Mouse (Mus musculus): Measurements from ENCODE around the gene Chuk. TPM values are rescaled to one million over a fixed set of nuclear protein-coding genes. Genes with fewer than 3 reads are reported as not detected.

The Chuk gene
- total and polyA plus RNA-seq, 2 experiments from 2014 or later = 32.7 to 38.3 TPM

- no peak overlapping the region for H3K4me3 ChIP-seq (ENCODE audit: low read length)
- no peaks in the 10 kb centered on the region for H3K9me3 ChIP-seq (ENCODE audit: low read length)
- peaks cover 6% of the 10 kb centered on the region; the same call in 1 of the 2 replicates for H3K4me1 ChIP-seq (ENCODE audit: insufficient read depth, low read length)
- H3K27ac ChIP-seq = no peak overlapping the region
- 87% methylated on average over 9 of the region's 9 CpGs for WGBS
- no peak overlapping the region for H3K9ac ChIP-seq (replicated peaks; ENCODE audit: low read length)
- no peak for TF ChIP-seq CTCF (IDR thresholded peaks at IDR 0.05; ENCODE audit: low read depth)
- no peak for ATAC-seq
- H3K36me3 ChIP-seq (ENCODE audit: insufficient read depth, low read length) = 0 out of 2 replicates have a peak, but pooled peaks cover 7% of the 10 kb centered on the region
- no peak overlapping the region; the same call in 1 of the 2 replicates for H3K4me2 ChIP-seq (ENCODE audit: low read depth, low read length)
- no peaks in the 10 kb centered on the region for H3K27me3 ChIP-seq (ENCODE audit: insufficient read depth, low read length)
- no peak for DNase-seq (ENCODE audit: low spot score)
Measured at GRCm38 (mm10) chr19:44067323-44068049, 39.8 kb downstream of the Chuk start.

GRCm38 (mm10) chr19:44064734-44065133 lies 42.5 kb downstream of the Chuk start:
- Histone ChIP-seq H3K9me3 (ENCODE audit: low read length) (no peaks in the 10 kb centered on the region), H3K36me3 (ENCODE audit: insufficient read depth, low read length) (peaks cover 12% of the 10 kb centered on the region), H3K4me1 (ENCODE audit: insufficient read depth, low read length) (peaks cover 6% of the 10 kb centered on the region; the same call in 1 of the 2 replicates), H3K4me2 (ENCODE audit: low read depth, low read length) (no peak overlapping the region), H3K27ac (no peak overlapping the region), H3K9ac (replicated peaks; ENCODE audit: low read length) (no peak overlapping the region), H3K4me3 (ENCODE audit: low read length) (no peak overlapping the region), H3K27me3 (ENCODE audit: insufficient read depth, low read length) (no peaks in the 10 kb centered on the region)
- DNase-seq (ENCODE audit: low spot score) (no peak), ATAC-seq (no peak)
- WGBS = 96% methylated on average over 2 of the region's 2 CpGs
- TF ChIP-seq CTCF (IDR thresholded peaks at IDR 0.05; ENCODE audit: low read depth) = no peak

- no peak for TF ChIP-seq CTCF (IDR thresholded peaks at IDR 0.05; ENCODE audit: low read depth)
- 90% methylated on average over 7 of the region's 7 CpGs for WGBS
- H3K4me1 ChIP-seq (ENCODE audit: insufficient read depth, low read length) = peaks cover 6% of the 10 kb centered on the region; the same call in 1 of the 2 replicates
- DNase-seq (ENCODE audit: low spot score) (no peak), ATAC-seq (no peak)
- no peaks in the 10 kb centered on the region for H3K9me3 ChIP-seq (ENCODE audit: low read length)
- peaks cover 20% of the 10 kb centered on the region for H3K36me3 ChIP-seq (ENCODE audit: insufficient read depth, low read length)
- no peak overlapping the region for H3K9ac ChIP-seq (replicated peaks; ENCODE audit: low read length)
- H3K27me3 ChIP-seq (ENCODE audit: insufficient read depth, low read length) = no peaks in the 10 kb centered on the region
- no peak overlapping the region for H3K4me3 ChIP-seq (ENCODE audit: low read length)
- H3K4me2 ChIP-seq (ENCODE audit: low read depth, low read length) = no peak overlapping the region
- no peak overlapping the region for H3K27ac ChIP-seq
Measured at GRCm38 (mm10) chr19:44063773-44064172, 43.5 kb downstream of the Chuk start.

GRCm38 (mm10) chr19:44060226-44060625 lies 47.1 kb downstream of the Chuk start:
- Histone ChIP-seq H3K9ac (replicated peaks; ENCODE audit: low read length) (no peak overlapping the region), H3K4me1 (ENCODE audit: insufficient read depth, low read length) (no peaks in the 10 kb centered on the region), H3K4me3 (ENCODE audit: low read length) (no peak overlapping the region), H3K27ac (no peak overlapping the region), H3K36me3 (ENCODE audit: insufficient read depth, low read length) (peaks cover 29% of the 10 kb centered on the region), H3K27me3 (ENCODE audit: insufficient read depth, low read length) (no peaks in the 10 kb centered on the region), H3K4me2 (ENCODE audit: low read depth, low read length) (no peak overlapping the region), H3K9me3 (ENCODE audit: low read length) (no peaks in the 10 kb centered on the region)
- 90% methylated on average over 3 of the region's 3 CpGs for WGBS
- ATAC-seq = no peak
- no peak for TF ChIP-seq CTCF (IDR thresholded peaks at IDR 0.05; ENCODE audit: low read depth)
- DNase-seq (ENCODE audit: low spot score) = no peak

GRCm38 (mm10) chr19:44055173-44055826 lies 52.0 kb downstream of the Chuk start:
- no peak overlapping the region for H3K4me2 ChIP-seq (ENCODE audit: low read depth, low read length)
- H3K27ac ChIP-seq = no peak overlapping the region
- DNase-seq (ENCODE audit: low spot score) (no peak), ATAC-seq (no peak)
- no peak overlapping the region for H3K4me3 ChIP-seq (ENCODE audit: low read length)
- no peaks in the 10 kb centered on the region for H3K9me3 ChIP-seq (ENCODE audit: low read length)
- no peak overlapping the region for H3K9ac ChIP-seq (replicated peaks; ENCODE audit: low read length)
- TF ChIP-seq CTCF (IDR thresholded peaks at IDR 0.05; ENCODE audit: low read depth) = no peak
- no peaks in the 10 kb centered on the region for H3K4me1 ChIP-seq (ENCODE audit: insufficient read depth, low read length)
- H3K36me3 ChIP-seq (ENCODE audit: insufficient read depth, low read length) = peaks cover 23% of the 10 kb centered on the region
- H3K27me3 ChIP-seq (ENCODE audit: insufficient read depth, low read length) = no peaks in the 10 kb centered on the region
- 80% methylated on average over 4 of the region's 4 CpGs for WGBS

GRCm38 (mm10) chr19:44050388-44050787 lies 56.9 kb downstream of the Chuk start:
- no peak overlapping the region for H3K27ac ChIP-seq
- no peaks in the 10 kb centered on the region for H3K4me1 ChIP-seq (ENCODE audit: insufficient read depth, low read length)
- WGBS = 87% methylated on average over 4 of the region's 4 CpGs
- peaks cover 5% of the 10 kb centered on the region; the same call in 1 of the 2 replicates for H3K36me3 ChIP-seq (ENCODE audit: insufficient read depth, low read length)
- ATAC-seq (no peak), DNase-seq (ENCODE audit: low spot score) (no peak)
- no peaks in the 10 kb centered on the region for H3K9me3 ChIP-seq (ENCODE audit: low read length)
- no peak overlapping the region for H3K4me3 ChIP-seq (ENCODE audit: low read length)
- H3K9ac ChIP-seq (replicated peaks; ENCODE audit: low read length) = no peak overlapping the region
- TF ChIP-seq CTCF (IDR thresholded peaks at IDR 0.05; ENCODE audit: low read depth) = no peak
- H3K27me3 ChIP-seq (ENCODE audit: insufficient read depth, low read length) = no peaks in the 10 kb centered on the region
- H3K4me2 ChIP-seq (ENCODE audit: low read depth, low read length) = no peak overlapping the region

- H3K36me3 ChIP-seq (ENCODE audit: insufficient read depth, low read length) = peaks cover 14% of the 10 kb centered on the region; the same call in 1 of the 2 replicates
- 57% methylated on average over 3 of the region's 3 CpGs for WGBS
- no peaks in the 10 kb centered on the region for H3K27me3 ChIP-seq (ENCODE audit: insufficient read depth, low read length)
- no peak overlapping the region for H3K27ac ChIP-seq
- DNase-seq (ENCODE audit: low spot score) (no peak), ATAC-seq (no peak)
- H3K4me3 ChIP-seq (ENCODE audit: low read length) = no peak overlapping the region
- H3K9ac ChIP-seq (replicated peaks; ENCODE audit: low read length) = no peak overlapping the region
- no peak overlapping the region for H3K4me2 ChIP-seq (ENCODE audit: low read depth, low read length)
- H3K9me3 ChIP-seq (ENCODE audit: low read length) = no peaks in the 10 kb centered on the region
- H3K4me1 ChIP-seq (ENCODE audit: insufficient read depth, low read length) = no peaks in the 10 kb centered on the region
- TF ChIP-seq CTCF (IDR thresholded peaks at IDR 0.05; ENCODE audit: low read depth) = no peak
Measured at GRCm38 (mm10) chr19:44049282-44049681, 58.0 kb downstream of the Chuk start.

Data from hindbrain, postnatal 0 days (tissue).